Mouse (Mus musculus) thymus, adult 2 months (tissue): Measurements from ENCODE around the gene Ccdc88b. TPM values are rescaled to one million over a fixed set of nuclear protein-coding genes. Genes with fewer than 3 reads are reported as not detected.

Experiments used
- DNase-seq: peaks from one replicate; pipeline ENCODE4 v3.0.0; 2021
- H3K27ac ChIP-seq: fragments of 200-500 bp; 2 replicates; pipeline ENCODE4 v1.5.1; 2012; ENCODE audit warnings: low read length, control low read depth; ENCODE audit not compliant: control insufficient read depth, insufficient read depth
- H3K27me3 ChIP-seq: fragments of 200-500 bp; 2 replicates; pipeline ENCODE4 v1.6.1; 2012; ENCODE audit warnings: mild to moderate bottlenecking, low read length, moderate library complexity, mixed read lengths; ENCODE audit not compliant: control insufficient read depth, insufficient read depth
- H3K36me3 ChIP-seq: fragments of 200-500 bp; 2 replicates; pipeline ENCODE4 v1.6.1; 2012; ENCODE audit warnings: mild to moderate bottlenecking, low read length, moderate library complexity; ENCODE audit not compliant: control insufficient read depth, insufficient read depth
- H3K4me1 ChIP-seq: fragments of 200-500 bp; replicated peaks from 2 replicates; pipeline ENCODE4 v1.6.1; 2012; ENCODE audit warnings: low read length; ENCODE audit not compliant: control insufficient read depth, insufficient read depth
- H3K4me3 ChIP-seq: fragments of 200-500 bp; 2 replicates; pipeline ENCODE4 v1.5.1; 2012; ENCODE audit warnings: mild to moderate bottlenecking, low read length, control low read depth, moderate library complexity; ENCODE audit not compliant: control insufficient read depth, insufficient read depth
- CTCF ChIP-seq: fragments of 200-500 bp; IDR thresholded peaks from 2 replicates; pipeline ENCODE4 v1.5.1; 2012; ENCODE audit warnings: mild to moderate bottlenecking, control low read depth, low read length, moderate library complexity, borderline replicate concordance; ENCODE audit not compliant: control insufficient read depth, poor library complexity, insufficient read depth; ENCODE audit errors: extremely low read depth
- POLR2A ChIP-seq: fragments of 200-500 bp; IDR thresholded peaks from 2 replicates; pipeline ENCODE4 v1.6.1; 2012; ENCODE audit warnings: mild to moderate bottlenecking, low read length, control low read depth, moderate library complexity; ENCODE audit not compliant: control insufficient read depth, poor library complexity, insufficient read depth; ENCODE audit errors: extremely low read depth
- WGBS: fragments of 180-500 bp; shearing (Covaris S2); methylation state at CpG from one replicate; pipeline ENCODE4 v1.1.7; 2018; 5-methylcytosine and 5-hydroxymethylcytosine counted together
- polyA plus RNA-seq: library from polyadenylated mRNA; depleted of rRNA; stranded (reverse); fragments of >200 nt; gene quantifications from 2 replicates; pipeline ENCODE4 v1.2.3, GENCODE M21; 2012

Gene Ccdc88b
- polyA plus RNA-seq, 1 experiment: 225 TPM

- WGBS: 98% methylated on average over 12 of the region's 12 CpGs
- TF ChIP-seq POLR2A (no peak), CTCF (no peak)
- Histone ChIP-seq H3K27ac (no peak overlapping the region), H3K4me3 (no peak overlapping the region), H3K4me1 (peaks cover 37% of the 10 kb centered on the region), H3K36me3 (peaks cover 42% of the 10 kb centered on the region), H3K27me3 (no peaks in the 10 kb centered on the region)
- DNase-seq: no peak
These were observed 3.4 kb downstream of the Ccdc88b start for GRCm38 (mm10) chr19:6854658-6855057.

GRCm38 (mm10) chr19:6853903-6854302, 4.1 kb downstream of the Ccdc88b start:
- Histone ChIP-seq H3K4me3 (no peak overlapping the region), H3K27me3 (no peaks in the 10 kb centered on the region), H3K4me1 (peaks cover 30% of the 10 kb centered on the region), H3K27ac (no peak overlapping the region), H3K36me3 (peaks cover 49% of the 10 kb centered on the region)
- 96% methylated on average over 8 of the region's 8 CpGs for WGBS
- no peak for DNase-seq
- no peak for TF ChIP-seq POLR2A
- TF ChIP-seq CTCF: no peak

- DNase-seq: no peak
- Histone ChIP-seq H3K4me1 (peaks cover 29% of the 10 kb centered on the region), H3K4me3 (no peak overlapping the region), H3K27ac (no peak overlapping the region), H3K27me3 (no peaks in the 10 kb centered on the region), H3K36me3 (peaks cover 62% of the 10 kb centered on the region)
- WGBS: 97% methylated on average over 21 of the region's 21 CpGs
- TF ChIP-seq POLR2A (no peak), CTCF (no peak)
These were observed 5.4 kb downstream of the Ccdc88b start for GRCm38 (mm10) chr19:6852393-6853305.

- H3K36me3 ChIP-seq: peaks cover 73% of the 10 kb centered on the region
- TF ChIP-seq CTCF (no peak), POLR2A (no peak)
- DNase-seq: no peak
- H3K27me3 ChIP-seq: no peaks in the 10 kb centered on the region
- peaks cover 19% of the 10 kb centered on the region for H3K4me1 ChIP-seq
- WGBS: 90% methylated on average over 3 of the region's 3 CpGs
- no peak overlapping the region for H3K4me3 ChIP-seq
- no peak overlapping the region for H3K27ac ChIP-seq
These were observed 6.5 kb downstream of the Ccdc88b start for GRCm38 (mm10) chr19:6851497-6851896.

- H3K4me3 ChIP-seq: no peak overlapping the region
- H3K27ac ChIP-seq: no peak overlapping the region
- no peak for TF ChIP-seq CTCF
- no peak for TF ChIP-seq POLR2A
- WGBS: 96% methylated on average over 23 of the region's 23 CpGs
- H3K4me1 ChIP-seq: 0 out of 2 replicates have a peak, but pooled peaks cover 5% of the 10 kb centered on the region
- peaks cover 75% of the 10 kb centered on the region for H3K36me3 ChIP-seq
- DNase-seq: no peak
- no peaks in the 10 kb centered on the region for H3K27me3 ChIP-seq
These were observed 8.4 kb downstream of the Ccdc88b start for GRCm38 (mm10) chr19:6849506-6850068.

GRCm38 (mm10) chr19:6847841-6848517, 10.0 kb downstream of the Ccdc88b start:
- WGBS: 95% methylated on average over 31 of the region's 31 CpGs
- H3K4me1 ChIP-seq: 0 out of 2 replicates have a peak, but pooled peaks cover 5% of the 10 kb centered on the region
- H3K27me3 ChIP-seq: no peaks in the 10 kb centered on the region
- TF ChIP-seq POLR2A (no peak), CTCF (no peak)
- no peak overlapping the region for H3K27ac ChIP-seq
- peaks cover 61% of the 10 kb centered on the region for H3K36me3 ChIP-seq
- DNase-seq: no peak
- no peak overlapping the region for H3K4me3 ChIP-seq
